Mouse (Mus musculus): ENCODE measurements at regions not wholly inside any gene's neighbourhood (a gene's known extent, or its start where the extent isn't known, plus 50 kb on each side); places are given as distances from the start of the nearest gene placed in this dataset.

DNA sequence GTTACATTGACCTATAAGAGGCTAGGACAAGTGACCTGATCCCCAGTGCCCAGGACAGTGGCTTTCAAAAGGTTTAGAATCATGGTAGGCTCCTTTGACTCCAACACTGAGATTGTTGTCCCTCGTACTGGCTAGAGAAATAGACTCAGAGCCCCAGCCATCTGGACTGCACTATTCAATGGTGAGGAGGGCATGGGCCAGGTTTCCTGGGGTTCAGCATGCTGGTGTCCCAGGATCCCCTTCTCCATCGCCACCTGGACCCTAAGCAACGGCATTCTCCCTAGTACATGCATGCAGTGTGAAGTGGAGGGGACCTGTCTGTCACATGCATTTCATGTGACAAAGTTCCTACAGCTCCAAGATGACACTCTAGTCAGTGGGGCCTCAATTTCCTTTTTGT lies 243.9 kb downstream of the Matn1 start:
- no peak for TF ChIP-seq POLR2A (IDR thresholded peaks at IDR 0.05; ENCODE audit: insufficient read depth, low read depth, low read length)
- TF ChIP-seq CTCF (IDR thresholded peaks at IDR 0.05; ENCODE audit: insufficient read depth, low read depth, low read length) = no peak
